Mouse (Mus musculus) liver, adult 2 months (tissue): ENCODE data around the gene Car7.

Source experiments
- CTCF ChIP-seq: fragments of 200-500 bp; IDR thresholded peaks from 2 replicates; pipeline ENCODE4 v1.5.1; 2011; ENCODE audit warnings: low read depth, low read length, control low read depth
- POLR2A ChIP-seq: fragments of 200-500 bp; IDR thresholded peaks from 2 replicates; pipeline ENCODE4 v1.6.1; 2011; ENCODE audit warnings: low read length, control low read depth; ENCODE audit not compliant: insufficient read depth; ENCODE audit errors: extremely low read depth

DNA sequence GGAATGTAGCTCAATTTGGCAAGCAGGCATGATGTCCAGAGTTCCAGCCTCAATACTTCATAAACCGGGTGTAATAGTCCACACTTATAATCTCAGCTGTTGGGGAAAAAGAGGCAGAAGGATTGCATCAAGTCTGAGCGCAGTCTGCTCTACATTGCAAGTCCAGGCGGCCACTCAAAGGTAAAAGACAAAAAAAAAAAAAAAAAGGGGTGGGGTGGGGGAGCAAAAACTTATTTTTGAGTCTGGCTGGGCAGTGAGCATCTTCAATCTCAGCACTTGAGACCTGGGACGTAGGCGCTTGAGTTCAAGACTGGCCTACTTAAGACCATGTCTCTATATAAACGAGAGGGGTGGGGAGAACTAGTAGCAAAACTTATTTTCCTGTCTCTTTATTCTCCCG, 938 bp upstream of the Car7 start:
- TF ChIP-seq CTCF (no peak), POLR2A (no peak)
